Mouse (Mus musculus): ENCODE measurements at regions not wholly inside any gene's neighbourhood (a gene's known extent, or its start where the extent isn't known, plus 50 kb on each side); places are given as distances from the start of the nearest gene placed in this dataset.

DNA sequence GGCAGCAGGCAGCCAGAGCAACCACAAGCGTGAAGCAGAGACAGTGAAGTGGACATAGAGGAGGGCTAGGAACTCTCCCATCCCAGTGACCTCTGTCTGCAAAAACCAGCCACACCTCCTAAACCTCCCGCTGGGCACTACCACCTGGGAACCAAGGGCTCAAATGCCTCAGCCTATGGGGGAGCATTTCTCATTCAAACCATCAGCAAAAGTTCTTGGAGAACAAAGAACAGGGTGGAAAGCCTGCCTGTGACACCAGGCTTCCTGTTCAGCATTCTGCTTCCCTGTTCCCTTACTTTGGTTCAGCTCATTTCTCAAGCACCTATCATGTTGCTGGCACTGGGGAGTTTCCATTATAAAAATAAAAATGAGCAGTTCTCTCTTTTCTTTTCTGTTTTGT lies 74.4 kb upstream of the Rnaseh2b start:
- ATAC-seq, result no peak
- DNase-seq (ENCODE audit: low spot score), result no peak
- Histone ChIP-seq H3K4me3 (ENCODE audit: low read length) (no peak overlapping the region), H3K4me2 (ENCODE audit: low read depth, low read length) (no peak overlapping the region), H3K9ac (replicated peaks; ENCODE audit: low read length) (no peak overlapping the region), H3K9me3 (ENCODE audit: low read length) (no peaks in the 10 kb centered on the region), H3K27me3 (ENCODE audit: insufficient read depth, low read length) (no peaks in the 10 kb centered on the region), H3K27ac (no peak overlapping the region), H3K4me1 (ENCODE audit: insufficient read depth, low read length) (no peaks in the 10 kb centered on the region), H3K36me3 (ENCODE audit: insufficient read depth, low read length) (no peaks in the 10 kb centered on the region)
- WGBS, result 68% methylated on average over 2 of the region's 2 CpGs
- TF ChIP-seq CTCF (IDR thresholded peaks at IDR 0.05; ENCODE audit: low read depth), result no peak

- no peak for TF ChIP-seq CTCF (IDR thresholded peaks at IDR 0.05; ENCODE audit: low read depth)
- Histone ChIP-seq H3K36me3 (ENCODE audit: insufficient read depth, low read length) (no peaks in the 10 kb centered on the region), H3K4me2 (ENCODE audit: low read depth, low read length) (no peak overlapping the region), H3K4me3 (ENCODE audit: low read length) (no peak overlapping the region), H3K9me3 (ENCODE audit: low read length) (no peaks in the 10 kb centered on the region), H3K27me3 (ENCODE audit: insufficient read depth, low read length) (no peaks in the 10 kb centered on the region), H3K9ac (replicated peaks; ENCODE audit: low read length) (no peak overlapping the region), H3K4me1 (ENCODE audit: insufficient read depth, low read length) (no peaks in the 10 kb centered on the region), H3K27ac (no peak overlapping the region)
- WGBS, result 37% methylated on average over 2 of the region's 2 CpGs
- no peak for ATAC-seq
- no peak for DNase-seq (ENCODE audit: low spot score)
Measured at GRCm38 (mm10) chr14:62218716-62219115, 73.7 kb upstream of the Rnaseh2b start.

- Histone ChIP-seq H3K27me3 (ENCODE audit: insufficient read depth, low read length) (no peaks in the 10 kb centered on the region), H3K4me2 (ENCODE audit: low read depth, low read length) (no peak overlapping the region), H3K9ac (replicated peaks; ENCODE audit: low read length) (no peak overlapping the region), H3K36me3 (ENCODE audit: insufficient read depth, low read length) (no peaks in the 10 kb centered on the region), H3K4me1 (ENCODE audit: insufficient read depth, low read length) (no peaks in the 10 kb centered on the region), H3K27ac (no peak overlapping the region), H3K4me3 (ENCODE audit: low read length) (no peak overlapping the region), H3K9me3 (ENCODE audit: low read length) (no peaks in the 10 kb centered on the region)
- ATAC-seq, result no peak
- no peak for TF ChIP-seq CTCF (IDR thresholded peaks at IDR 0.05; ENCODE audit: low read depth)
- WGBS, result 93% methylated on average over 4 of the region's 4 CpGs
- no peak for DNase-seq (ENCODE audit: low spot score)
Measured at GRCm38 (mm10) chr14:62220770-62221169, 71.6 kb upstream of the Rnaseh2b start.
